Mouse (Mus musculus) stomach, postnatal 0 days (tissue): ENCODE data around the gene Ipo5.

Experiments
- CTCF ChIP-seq: IDR thresholded peaks from 2 replicates; pipeline ENCODE4 v1.5.1; 2016; ENCODE audit warnings: antibody characterized with exemption, low read depth, mild to moderate bottlenecking, moderate library complexity
- EP300 ChIP-seq: optimal IDR thresholded peaks from 2 replicates; pipeline ENCODE3; 2016; ENCODE audit warnings: antibody characterized with exemption

- TF ChIP-seq CTCF (peak; percentile 46), EP300 (no peak)
Measured at GRCm38 (mm10) chr14:120952434-120952833, 41.4 kb downstream of the Ipo5 start.
